ENCODE assay signal across 26 mouse cellular contexts in genomic region chr5:107119896-107120295, GRCm38 (mm10).
A peak's percentile ranks its signal among the peaks of the same experiment; 100 is the strongest.
DNase-seq lines count a peak whose midpoint lies in the region; ATAC-seq and TF ChIP-seq lines count a peak whose summit lies in the region.
"Had no signal": no experiment of that assay in that cellular context is flagged by ENCODE, and none has a peak within 500 bp of the region (broad histone marks: within the 10 kb centered on the region; RNA-seq: fewer than 3 reads in every experiment).

No protein-coding gene starts in this region.

- no peaks in the 10 kb centered on the region for H3K79me3 ChIP-seq in C2C12 (ENCODE audit: low read depth)

- H3K27ac ChIP-seq in heart, embryonic 12.5 days (ENCODE audit: poor library complexity, severe bottlenecking) = peak overlapping the region; percentile 31
- H3K27ac ChIP-seq in heart, postnatal 0 days (ENCODE audit: low read depth) = no peak overlapping the region
- peak overlapping the region; percentile 30; the same call in 1 of the 2 replicates for H3K27ac ChIP-seq in embryonic facial prominence, embryonic 10.5 days (replicated peaks)
- H3K27ac ChIP-seq: embryonic facial prominence, embryonic 12.5 days; forebrain, embryonic 10.5 days; forebrain, embryonic 15.5 days; hindbrain, embryonic 15.5 days; liver, embryonic 14.5 days; midbrain, embryonic 12.5 days; neural tube, embryonic 12.5 days had no signal

- no peaks in the 10 kb centered on the region for H3K9me3 ChIP-seq in heart, embryonic 12.5 days (replicated peaks)
- no peaks in the 10 kb centered on the region for H3K9me3 ChIP-seq in heart, postnatal 0 days (replicated peaks; ENCODE audit: control insufficient read depth, low read length)
- H3K9me3 ChIP-seq in embryonic facial prominence, embryonic 10.5 days = no peaks in the 10 kb centered on the region
- H3K9me3 ChIP-seq: embryonic facial prominence, embryonic 12.5 days; forebrain, embryonic 10.5 days; forebrain, embryonic 15.5 days; hindbrain, embryonic 15.5 days; megakaryocyte, embryonic 14.5 days; midbrain, embryonic 12.5 days; neural tube, embryonic 12.5 days had no signal

- no peak overlapping the region for H3K9ac ChIP-seq in heart, embryonic 12.5 days
- H3K9ac ChIP-seq in heart, postnatal 0 days (replicated peaks; ENCODE audit: low read depth, low read length) = no peak overlapping the region
- H3K9ac ChIP-seq: embryonic facial prominence, embryonic 12.5 days; forebrain, embryonic 15.5 days; hindbrain, embryonic 15.5 days; liver, embryonic 14.5 days; lung, embryonic 14.5 days; midbrain, embryonic 12.5 days; neural tube, embryonic 12.5 days had no signal

- no peaks in the 10 kb centered on the region for H3K79me2 ChIP-seq in C2C12 (ENCODE audit: control insufficient read depth, insufficient read depth)

- H3K4me1 ChIP-seq in heart, embryonic 12.5 days (replicated peaks) = peaks cover 31% of the 10 kb centered on the region
- H3K4me1 ChIP-seq in heart, postnatal 0 days (ENCODE audit: control insufficient read depth, insufficient read depth) = peaks cover 13% of the 10 kb centered on the region
- H3K4me1 ChIP-seq in embryonic facial prominence, embryonic 10.5 days = peaks cover 44% of the 10 kb centered on the region
- H3K4me1 ChIP-seq: forebrain, embryonic 15.5 days; hindbrain, embryonic 15.5 days; neural tube, embryonic 12.5 days had no signal

- no peak for TF ChIP-seq CTCF in heart, postnatal 0 days (IDR thresholded peaks at IDR 0.05; ENCODE audit: low read depth)
- no peak for TF ChIP-seq CTCF in C2C12 (IDR thresholded peaks at IDR 0.05; ENCODE audit: control insufficient read depth, insufficient read depth, insufficient read length)

- ATAC-seq in heart, embryonic 12.5 days (ENCODE audit: insufficient number of reproducible peaks, low FRiP score) = 0 out of 2 replicates have a peak, but pooled peaks have one; percentile 20
- 0 out of 2 replicates have a peak, but pooled peaks have one; percentile 18 for ATAC-seq in heart, postnatal 0 days (ENCODE audit: insufficient read depth, low read depth)
- ATAC-seq: forebrain, embryonic 15.5 days; inflammation-experienced regulatory T-cells, adult 6 months had no signal

- H3K27me3 ChIP-seq in heart, embryonic 12.5 days (replicated peaks) = no peaks in the 10 kb centered on the region
- H3K27me3 ChIP-seq in heart, postnatal 0 days (ENCODE audit: control insufficient read depth, insufficient read depth, low read length) = no peaks in the 10 kb centered on the region
- H3K27me3 ChIP-seq in C2C12 (ENCODE audit: control insufficient read depth, insufficient read depth, insufficient read length) = no peaks in the 10 kb centered on the region
- H3K27me3 ChIP-seq in embryonic facial prominence, embryonic 10.5 days (replicated peaks; ENCODE audit: low read depth, poor library complexity, severe bottlenecking) = no peaks in the 10 kb centered on the region
- H3K27me3 ChIP-seq: CH12.LX; embryonic facial prominence, embryonic 12.5 days; forebrain, embryonic 15.5 days; hindbrain, embryonic 15.5 days; megakaryocyte, embryonic 14.5 days; midbrain, embryonic 12.5 days; neural tube, embryonic 12.5 days had no signal

- no peak overlapping the region for H3K4me3 ChIP-seq in heart, embryonic 12.5 days
- no peak overlapping the region for H3K4me3 ChIP-seq in heart, postnatal 0 days (ENCODE audit: low read depth, low read length)
- H3K4me3 ChIP-seq in C2C12 (ENCODE audit: insufficient read depth, poor library complexity, severe bottlenecking) = no peak overlapping the region
- no peak overlapping the region for H3K4me3 ChIP-seq in embryonic facial prominence, embryonic 10.5 days
- H3K4me3 ChIP-seq: embryonic facial prominence, embryonic 12.5 days; forebrain, embryonic 10.5 days; forebrain, embryonic 15.5 days; hindbrain, embryonic 15.5 days; megakaryocyte, embryonic 14.5 days; midbrain, embryonic 12.5 days; myocyte; neural tube, embryonic 12.5 days had no signal

- 58% methylated on average over 6 of the region's 6 CpGs for WGBS in heart, embryonic 12.5 days
- 58% methylated on average over 6 of the region's 6 CpGs for WGBS in heart, postnatal 0 days
- WGBS in embryonic facial prominence, embryonic 10.5 days = 58% methylated on average over 6 of the region's 6 CpGs

- no peak overlapping the region for H3K4me2 ChIP-seq in heart, embryonic 12.5 days
- no peak overlapping the region for H3K4me2 ChIP-seq in heart, postnatal 0 days (ENCODE audit: low read depth, low read length)
- H3K4me2 ChIP-seq: embryonic facial prominence, embryonic 12.5 days; forebrain, embryonic 15.5 days; hindbrain, embryonic 15.5 days; lung, embryonic 14.5 days; midbrain, embryonic 12.5 days; neural tube, embryonic 12.5 days had no signal

- DNase-seq in heart, adult 18-20 months = no peak
- no peak for DNase-seq in heart, postnatal 0 days (ENCODE audit: low spot score)
- no peak for DNase-seq in heart, postnatal 10 days
- DNase-seq in embryonic facial prominence, embryonic 10.5 days (ENCODE audit: low spot score) = no peak
- DNase-seq in adrenal gland, adult 8-10 months = no peak
- DNase-seq: B cell, adult 2 months; cerebellum, adult 11 months; gastrocnemius, postnatal 10 days; kidney, adult 11 months; liver; lung, embryonic 14.5 days; right cerebral cortex, adult 18-20 months; spleen, adult 18-20 months had no signal

- H3ac ChIP-seq in C2C12 (ENCODE audit: control insufficient read depth, insufficient read length, low read depth) = no peak overlapping the region

- no peak for TF ChIP-seq EP300 in heart, postnatal 0 days (IDR thresholded peaks at IDR 0.05; ENCODE audit: low read depth)

- intact Hi-C loops in heart, postnatal 10 days (cut with DNase I) = loop anchor here (10.0 kb wide), 2 partner anchors 125 to 265 kb away; no protein-coding TSS in a partner anchor

- H3K36me3 ChIP-seq in heart, embryonic 12.5 days = peaks cover 32% of the 10 kb centered on the region
- H3K36me3 ChIP-seq in heart, postnatal 0 days (replicated peaks; ENCODE audit: control insufficient read depth, insufficient read depth, low read length) = peaks cover 43% of the 10 kb centered on the region
- H3K36me3 ChIP-seq in C2C12 (ENCODE audit: control insufficient read depth, insufficient read depth) = no peaks in the 10 kb centered on the region
- peaks cover 5% of the 10 kb centered on the region; the same call in 1 of the 2 replicates for H3K36me3 ChIP-seq in embryonic facial prominence, embryonic 10.5 days (replicated peaks)
- H3K36me3 ChIP-seq: forebrain, embryonic 10.5 days; forebrain, embryonic 15.5 days; hindbrain, embryonic 15.5 days; midbrain, embryonic 12.5 days; neural tube, embryonic 12.5 days had no signal

TF ChIP-seq in C2C12, 6 proteins besides CTCF, POLR2A, EP300 and RAD21:
- TF ChIP-seq MAX (IDR thresholded peaks at IDR 0.05) (peak; percentile 25), MYOG (IDR thresholded peaks at IDR 0.05; ENCODE audit: control insufficient read depth, extremely low read depth, insufficient read length) (no peak)
TF ChIP-seq in C2C12: peak in this region for 1.
